Mouse (Mus musculus): Measurements from ENCODE around the gene Ctnnbl1. TPM values are rescaled to one million over a fixed set of nuclear protein-coding genes. Genes with fewer than 3 reads are reported as not detected.

Ctnnbl1 gene
- 47.1 TPM for total RNA-seq (2023)

GRCm38 (mm10) chr2:157736854-157737850 is at the start of gene Ctnnbl1:
Gene Ctnnbl1, plus strand, starts transcription at chr2:157737401.

GRCm38 (mm10) chr2:157914105-157914764 is 177.0 kb downstream of the Ctnnbl1 start, which contains the start of gene Vstm2l:
Gene Vstm2l, plus strand, starts transcription at chr2:157914653.

Other genes starting within 250 kb of the Ctnnbl1 start
- not detected for gene Nnat, start 177.3 kb upstream of the Ctnnbl1 start, total RNA-seq (2023)
- 23.7 TPM for gene Blcap, start 166.1 kb upstream of the Ctnnbl1 start, total RNA-seq (2023)
- not detected for gene Vstm2l, start 177.3 kb downstream of the Ctnnbl1 start, total RNA-seq (2023)

Measured in CD8-positive naive resting alpha-beta T cell, adult 57 days (primary cell).